Mouse (Mus musculus) C2C12 (cell line): ENCODE measurements around the gene Cnnm2.

Experiments
- CEBPB ChIP-seq: IDR thresholded peaks from one replicate; pipeline ENCODE4 v1.6.1; 2011; ENCODE audit warnings: low read depth, mild to moderate bottlenecking, control low read depth, moderate library complexity
- CTCF ChIP-seq: IDR thresholded peaks from one replicate; pipeline ENCODE4 v1.5.1; 2011; ENCODE audit not compliant: control insufficient read depth, insufficient read depth, insufficient read length
- FOSL1 ChIP-seq: IDR thresholded peaks from one replicate; pipeline ENCODE4 v1.8.0; 2011; ENCODE audit warnings: mild to moderate bottlenecking, low read length; ENCODE audit not compliant: poor library complexity, insufficient read depth, severe bottlenecking
- MYOD1 ChIP-seq: IDR thresholded peaks from one replicate; pipeline ENCODE4 v1.6.1; 2011; ENCODE audit warnings: low read depth; ENCODE audit not compliant: control insufficient read depth, insufficient read length
- MYOG ChIP-seq: IDR thresholded peaks from one replicate; pipeline ENCODE4 v1.6.1; 2011; ENCODE audit not compliant: control insufficient read depth, insufficient read length; ENCODE audit errors: extremely low read depth
- USF1 ChIP-seq: IDR thresholded peaks from one replicate; pipeline ENCODE4 v1.6.1; 2011; ENCODE audit warnings: low read depth, mild to moderate bottlenecking, control low read depth, moderate library complexity

DNA sequence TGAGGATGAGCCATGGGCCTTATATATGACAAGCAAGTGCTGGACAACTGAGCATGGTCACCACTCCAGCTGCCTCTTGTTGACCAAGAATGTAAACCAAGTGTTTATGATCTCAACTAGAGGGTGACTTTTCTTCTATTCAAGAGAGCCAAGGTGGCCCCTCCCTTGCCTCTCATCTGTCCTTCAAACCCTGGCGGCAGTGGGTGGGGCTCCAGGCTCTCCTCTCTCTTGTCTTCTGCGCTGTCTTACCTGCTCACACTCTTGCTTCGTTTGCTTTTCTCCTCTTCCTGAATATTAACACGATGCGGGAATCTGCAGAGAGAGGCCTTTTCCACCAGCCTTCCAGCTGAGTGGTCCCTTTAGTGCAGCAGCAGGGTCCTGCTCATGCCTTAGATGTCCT is 22.6 kb downstream of the Cnnm2 start:
- TF ChIP-seq CTCF, result no peak
- no peak for TF ChIP-seq CEBPB
- no peak for TF ChIP-seq MYOD1
- TF ChIP-seq MYOG, result no peak
- TF ChIP-seq USF1, result no peak
- TF ChIP-seq FOSL1, result no peak
